In genomic region chr16:92465642-92466526, GRCm38 (mm10) we compare ENCODE assay signal across 8 mouse cellular contexts. TPM values are rescaled to one million over a fixed set of nuclear protein-coding genes. Genes with fewer than 3 reads are reported as not detected.
A peak's percentile ranks its signal among the peaks of the same experiment; 100 is the strongest.
DNase-seq lines count a peak whose midpoint lies in the region; ATAC-seq lines count a peak whose summit lies in the region.

No protein-coding gene starts in this region.

- no peaks in the 10 kb centered on the region for H3K27me3 ChIP-seq in heart, embryonic 10.5 days (ENCODE audit: insufficient read depth, poor library complexity, severe bottlenecking)
- H3K27me3 ChIP-seq in kidney, embryonic 15.5 days: no peaks in the 10 kb centered on the region

- H3K27ac ChIP-seq in heart, embryonic 10.5 days: peak overlapping the region; percentile 93
- peak overlapping the region; percentile 78 for H3K27ac ChIP-seq in kidney, embryonic 15.5 days

- H3K4me3 ChIP-seq in heart, embryonic 10.5 days: peak overlapping the region; percentile 98
- peak overlapping the region; percentile 94 for H3K4me3 ChIP-seq in kidney, embryonic 15.5 days (replicated peaks)

- H3K4me2 ChIP-seq in kidney, embryonic 15.5 days: peak overlapping the region; percentile 85

- peak; percentile 98 for ATAC-seq in erythroblast, adult 5-6 weeks (replicated peaks; ENCODE audit: low FRiP score, poor library complexity, severe bottlenecking)
- peak; percentile 99 for ATAC-seq in kidney, embryonic 15.5 days (replicated peaks; ENCODE audit: low FRiP score)
- ATAC-seq in monocyte, adult 5-6 weeks (replicated peaks; ENCODE audit: insufficient number of reproducible peaks, low FRiP score, low TSS enrichment, poor library complexity, severe bottlenecking): peak; percentile 92

- no peaks in the 10 kb centered on the region for H3K36me3 ChIP-seq in heart, embryonic 10.5 days
- no peaks in the 10 kb centered on the region for H3K36me3 ChIP-seq in kidney, embryonic 15.5 days

- no peaks in the 10 kb centered on the region for H3K9me3 ChIP-seq in heart, embryonic 10.5 days
- H3K9me3 ChIP-seq in kidney, embryonic 15.5 days (replicated peaks): no peaks in the 10 kb centered on the region

- WGBS in heart, embryonic 10.5 days: under 1% methylated on average over 89 of the region's 94 CpGs
- under 1% methylated on average over 77 of the region's 94 CpGs for WGBS in kidney, embryonic 15.5 days

- H3K4me1 ChIP-seq in heart, embryonic 10.5 days: peaks cover 37% of the 10 kb centered on the region
- H3K4me1 ChIP-seq in kidney, embryonic 15.5 days: peaks cover 14% of the 10 kb centered on the region

- peak; percentile 94 to 95 for DNase-seq in B cell, adult 2 months
- peak; percentile 100 for DNase-seq in brain, adult 2 months (ENCODE audit: low read depth, low spot score)
- DNase-seq in heart, embryonic 10.5 days (ENCODE audit: low spot score): peak; percentile 99
- DNase-seq in liver: peak; percentile 95
- DNase-seq in spleen, postnatal 4 days (ENCODE audit: low spot score in 2 of 2): peak; percentile 95

- H3K9ac ChIP-seq in kidney, embryonic 15.5 days: peak overlapping the region; percentile 89

RNA-seq across cellular contexts. Expression of gene Rcan1, which starts 4.8 kb away (rescaled TPM):
- total RNA-seq in erythroblast, adult 5-6 weeks (2015; ENCODE audit: low replicate concordance): not detected in 2 replicates
- 2.0 and 12.4 TPM in 2 replicates for total RNA-seq in erythroblast, adult 5-6 weeks (2017; ENCODE audit: low replicate concordance)
- polyA plus RNA-seq in heart, embryonic 10.5 days (2016; fragmentation: Nextera tagmentation; extraction: Ambion mirVana): 78.8 and 129 TPM in 2 replicates
- polyA plus RNA-seq in kidney, embryonic 15.5 days (2015; fragmentation: Nextera tagmentation; extraction: Ambion mirVana): 26.5 and 27.0 TPM in 2 replicates
- 16.3 to 27.2 TPM (median 16.8 TPM) in 3 replicates for total RNA-seq in monocyte, adult 5-6 weeks (2017)

RNA-seq across cellular contexts. Expression of gene Clic6, which starts 19.7 kb away (rescaled TPM):
- not detected in 2 replicates for total RNA-seq in erythroblast, adult 5-6 weeks (2015; ENCODE audit: low replicate concordance)
- total RNA-seq in erythroblast, adult 5-6 weeks (2017; ENCODE audit: low replicate concordance): not detected in 2 replicates
- 3.1 and 4.2 TPM in 2 replicates for polyA plus RNA-seq in heart, embryonic 10.5 days (2016; fragmentation: Nextera tagmentation; extraction: Ambion mirVana)
- polyA plus RNA-seq in kidney, embryonic 15.5 days (2015; fragmentation: Nextera tagmentation; extraction: Ambion mirVana): 7.5 and 8.0 TPM in 2 replicates
- total RNA-seq in monocyte, adult 5-6 weeks (2017): not detected in 3 replicates

Comparison
In these comparisons a context has a peak if more than half of its experiments do, and no peak if none do; other contexts are left out.
1. Peak in every context shown above with its lines: DNase-seq, ATAC-seq, H3K4me3 ChIP-seq and H3K27ac ChIP-seq.